Mouse (Mus musculus) left cerebral cortex, adult 2 months (tissue): ENCODE data around the gene Foxk1. TPM values are rescaled to one million over a fixed set of nuclear protein-coding genes. Genes with fewer than 3 reads are reported as not detected.

Experiments used
- DNase-seq, 2 experiments: peaks; one replicate each; pipeline ENCODE4 v3.0.0; 2021 to 2022; ENCODE audit warnings: low spot score in 2 of 2, mixed read lengths in 1 of 2; ENCODE audit errors: extremely low spot score in 1 of 2
- H3K27ac ChIP-seq: fragments of 200-600 bp; 2 replicates; pipeline ENCODE4 v1.8.1; 2022
- H3K4me3 ChIP-seq: fragments of 200-600 bp; 2 replicates; pipeline ENCODE4 v1.8.1; 2022
- CTCF ChIP-seq: fragments of 200-600 bp; IDR thresholded peaks from 2 replicates; pipeline ENCODE4 v1.8.1; 2022; ENCODE audit warnings: antibody characterized with exemption, mild to moderate bottlenecking, moderate library complexity
- intact Hi-C: fragments of 180-260 bp; cut with DNase I; formaldehyde crosslinking; loops from one replicate; pipeline ENCODE4 v1.15.1; 2025
- long read RNA-seq, 2 experiments: library from polyadenylated mRNA; stranded (forward); transcript quantifications; one replicate each; pipeline ENCODE4 v2.0.0; 2021; ENCODE audit warnings: borderline mapping rate in 2 of 2
- total RNA-seq, 2 experiments: library from RNA; stranded (reverse); gene quantifications; 2 replicates each; pipeline ENCODE4 v1.2.3; 2021

The Foxk1 gene
- 10 to 100 TPM; 40.4 to 46.1 TPM for total RNA-seq
- long read RNA-seq, experiment 1, full-length matches to known transcripts: 2 of 7 reads
- long read RNA-seq, experiment 1, partial matches to known transcripts: 0 of 7 reads
- long read RNA-seq, experiment 1, other reads (novel, unspliced or antisense): 5 of 7 reads
- long read RNA-seq, experiment 2, partial matches to known transcripts: 0 of 5 reads
- long read RNA-seq, experiment 2, other reads (novel, unspliced or antisense): 5 of 5 reads

DNA sequence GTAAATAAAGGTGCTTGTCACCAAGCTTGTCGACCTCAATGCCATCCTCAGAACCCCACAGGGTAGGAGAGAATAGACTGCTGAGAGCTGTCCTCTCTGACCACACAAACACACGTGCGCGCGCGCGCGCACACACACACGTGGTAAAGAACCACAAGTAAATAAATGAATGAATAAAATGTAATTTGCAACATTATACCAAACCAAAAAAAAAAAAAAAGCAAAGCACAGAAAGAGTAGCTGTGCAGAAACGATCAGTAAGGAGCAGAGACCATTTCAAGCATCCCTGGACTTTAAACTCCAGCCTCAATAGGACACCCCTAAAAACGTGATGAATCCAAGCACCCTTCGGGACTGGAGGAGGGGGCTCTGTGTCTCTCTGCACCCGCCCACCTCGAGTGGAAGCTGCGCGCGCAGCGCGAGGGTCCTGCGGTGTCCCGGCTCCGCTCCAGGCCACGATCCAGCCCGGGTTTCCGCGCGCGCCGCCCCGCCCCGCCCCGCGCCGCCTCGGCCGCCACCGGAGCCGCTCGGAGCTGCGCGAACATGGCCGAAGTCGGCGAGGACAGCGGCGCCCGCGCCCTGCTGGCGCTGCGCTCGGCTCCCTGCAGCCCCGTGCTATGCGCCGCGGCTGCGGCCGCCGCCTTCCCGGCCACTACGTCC, at the start of gene Foxk1:
TSS of gene Foxk1 (plus strand) at position 517 of the 660 bp plus-strand sequence.
- intact Hi-C loops: loop anchor here (1.0 to 2.0 kb wide), 2 partner anchors 34 to 48 kb away; no protein-coding TSS in a partner anchor
- DNase-seq: peak; percentile 96 to 99
- no peak for TF ChIP-seq CTCF
- Histone ChIP-seq H3K4me3 (peak within 1 kb of the TSS; percentile 93), H3K27ac (peak within 1 kb of the TSS; percentile 92)

DNA sequence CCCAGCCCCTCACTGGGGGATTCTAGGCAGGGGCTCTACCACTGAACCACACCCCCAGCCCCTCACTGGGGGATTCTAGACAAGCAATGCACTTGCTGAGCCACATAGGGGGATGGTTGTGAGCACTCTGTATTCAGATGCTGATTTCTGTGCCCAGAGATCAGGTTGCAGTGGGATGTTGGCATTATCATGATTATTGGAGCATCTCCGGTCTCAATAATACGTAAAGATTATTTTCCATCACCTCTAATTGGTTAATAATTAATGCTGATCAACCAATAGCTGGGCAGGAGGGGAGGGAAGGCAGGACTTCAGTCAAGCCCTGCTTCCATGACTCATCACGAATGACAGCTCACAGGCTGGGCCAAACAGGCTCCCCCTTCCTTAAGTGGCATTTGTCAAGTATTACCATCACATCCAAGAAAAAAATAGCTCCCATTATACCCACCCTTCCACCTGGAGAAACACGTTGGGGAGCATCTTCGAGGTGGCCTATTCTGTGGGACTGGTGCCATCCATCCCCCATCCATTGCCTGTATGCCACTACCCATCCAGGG, 48.9 kb upstream of the Foxk1 start:
- H3K27ac ChIP-seq: no peak overlapping the region
- no peak overlapping the region for H3K4me3 ChIP-seq
- TF ChIP-seq CTCF: no peak
- no peak for DNase-seq
- intact Hi-C loops: no loop called here

DNA sequence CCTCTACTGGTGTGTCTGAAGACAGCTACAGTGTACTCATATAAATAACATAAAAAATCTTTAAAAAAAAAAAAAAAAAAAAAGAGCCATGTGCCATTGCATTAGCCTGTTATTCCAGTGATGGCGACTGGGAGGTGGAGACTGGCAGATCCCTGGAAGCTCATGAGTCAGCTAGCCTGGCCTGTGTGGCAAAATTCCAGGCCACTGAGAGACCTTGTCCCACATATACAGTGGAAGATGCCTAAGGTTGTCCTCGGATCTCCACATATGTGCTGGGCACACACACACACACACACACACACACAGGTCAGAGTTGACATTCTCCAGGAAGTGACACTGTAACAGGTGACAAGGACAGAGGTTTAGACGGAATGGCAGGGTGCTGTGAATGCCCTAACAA, 46.2 kb upstream of the Foxk1 start:
- DNase-seq: no peak
- intact Hi-C loops: no loop called here
- H3K27ac ChIP-seq: no peak overlapping the region

DNA sequence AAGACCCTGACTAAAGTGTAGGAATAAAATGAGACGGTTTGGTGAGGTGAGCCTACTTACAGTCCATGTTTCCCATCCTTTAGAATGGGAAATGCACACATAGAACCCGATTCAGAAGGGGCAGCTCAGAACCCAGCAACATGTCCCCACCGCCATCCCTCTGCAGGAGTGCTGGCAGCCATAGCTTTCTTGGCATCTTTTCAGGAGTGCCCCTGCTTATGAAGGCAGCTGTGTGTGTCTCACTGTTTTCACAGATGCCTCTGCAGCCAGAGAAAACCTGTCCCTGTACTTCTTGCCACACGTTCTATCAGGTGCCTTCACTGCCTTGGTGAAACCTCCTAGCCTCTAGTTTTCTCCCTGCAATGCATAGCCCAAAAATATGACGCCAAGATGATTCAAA, 40.1 kb upstream of the Foxk1 start:
- intact Hi-C loops: no loop called here

More for the DNA sequence above, 46.2 kb upstream of the Foxk1 start:
- no peak for TF ChIP-seq CTCF
- H3K4me3 ChIP-seq: no peak overlapping the region

DNA sequence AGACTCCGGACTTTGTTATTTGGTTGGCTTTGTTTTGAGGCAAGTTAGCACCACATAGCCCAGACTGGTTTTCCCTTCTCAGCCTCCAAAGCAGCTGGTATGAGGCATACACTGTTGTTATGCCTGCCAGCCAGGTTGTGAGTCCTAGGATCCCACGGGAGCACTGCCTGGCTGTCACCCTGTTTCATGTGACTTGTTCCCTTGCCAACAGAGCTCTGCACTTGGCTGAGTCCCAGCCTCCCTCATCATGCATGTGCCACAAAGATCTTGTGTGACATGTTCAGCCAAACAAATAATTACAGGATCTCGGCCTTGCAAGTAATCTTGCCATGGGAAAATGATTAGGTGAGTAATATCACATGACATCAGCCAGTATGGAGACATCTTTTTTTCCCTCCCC, 38.4 kb upstream of the Foxk1 start:
- H3K27ac ChIP-seq: no peak overlapping the region
- no peak for DNase-seq
- intact Hi-C loops: no loop called here
- no peak overlapping the region for H3K4me3 ChIP-seq
- no peak for TF ChIP-seq CTCF

More for the DNA sequence above, 40.1 kb upstream of the Foxk1 start:
- TF ChIP-seq CTCF: no peak
- no peak for DNase-seq
- Histone ChIP-seq H3K4me3 (no peak overlapping the region), H3K27ac (no peak overlapping the region)

DNA sequence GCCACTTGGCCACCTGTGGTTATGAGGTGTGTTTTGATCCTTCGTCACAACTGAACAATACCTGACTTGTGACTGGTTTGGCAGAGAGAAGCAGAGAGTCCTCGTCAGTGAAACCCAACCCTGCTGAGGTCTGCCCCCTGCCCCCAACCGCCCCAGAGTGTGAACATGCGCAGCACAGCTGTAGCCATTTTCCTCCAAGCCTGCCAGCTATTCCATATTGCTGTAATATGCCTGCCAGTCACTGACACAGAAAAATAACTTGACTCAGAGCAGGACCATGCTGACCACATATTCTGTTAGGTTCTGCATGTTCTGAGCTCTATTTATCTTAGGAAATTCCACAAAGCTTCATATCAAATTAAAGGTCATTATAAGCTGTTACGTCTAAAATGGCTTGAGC, 37.2 kb upstream of the Foxk1 start:
- H3K27ac ChIP-seq: no peak overlapping the region
- intact Hi-C loops: no loop called here

DNA sequence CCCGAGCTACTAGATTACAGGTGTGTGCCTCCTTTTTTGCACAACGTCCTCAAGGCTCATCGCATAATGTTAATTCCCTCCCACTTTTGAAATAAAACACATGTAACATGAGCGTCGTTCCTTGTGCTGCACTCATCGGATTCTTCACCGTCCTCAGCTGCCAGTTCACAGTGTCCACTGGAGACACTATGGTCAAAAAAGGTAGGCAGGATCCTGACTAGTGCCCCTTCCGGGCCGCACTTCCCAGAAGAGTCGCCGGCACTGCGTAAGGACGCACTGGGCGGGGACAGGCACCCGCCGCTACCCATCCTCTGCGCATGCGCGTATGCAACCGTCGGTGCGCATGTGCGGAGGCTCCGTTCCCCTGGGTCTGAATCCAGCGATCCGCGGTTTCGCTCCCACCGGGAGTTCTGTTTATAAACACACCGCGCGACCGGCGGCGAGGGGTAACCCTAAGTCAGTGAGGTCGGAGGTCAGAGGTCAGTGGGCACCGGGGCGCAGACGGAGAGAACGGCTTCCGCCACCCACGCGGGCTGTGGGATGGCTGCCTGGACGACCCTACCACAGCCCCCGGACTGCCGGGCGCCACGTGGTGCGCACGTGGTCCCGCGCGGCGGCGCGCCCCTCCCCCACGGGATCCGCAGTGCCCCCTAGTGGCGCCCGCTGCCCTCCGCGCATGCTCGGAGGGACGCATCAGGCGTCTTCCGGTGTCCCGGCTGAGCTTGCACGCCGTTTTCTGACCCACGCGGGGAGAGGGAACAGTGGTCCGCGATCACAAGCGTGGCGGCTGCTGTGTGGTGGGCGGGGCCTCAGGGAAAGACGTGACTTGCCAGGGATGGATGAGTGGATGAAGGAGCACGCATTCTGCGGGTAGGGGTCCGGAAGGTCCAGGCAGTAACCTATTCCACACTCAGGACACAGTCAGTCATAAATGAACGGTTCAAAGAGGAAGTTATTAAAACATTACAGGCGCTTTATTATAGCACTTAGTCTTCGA, 33.9 kb upstream of the Foxk1 start:
- intact Hi-C loops: loop anchor here (1.0 to 2.0 kb wide), 3 partner anchors 34 to 81 kb away; partner anchors contain the start of gene Foxk1

More for the DNA sequence above, 37.2 kb upstream of the Foxk1 start:
- DNase-seq: no peak
- H3K4me3 ChIP-seq: no peak overlapping the region
- no peak for TF ChIP-seq CTCF

DNA sequence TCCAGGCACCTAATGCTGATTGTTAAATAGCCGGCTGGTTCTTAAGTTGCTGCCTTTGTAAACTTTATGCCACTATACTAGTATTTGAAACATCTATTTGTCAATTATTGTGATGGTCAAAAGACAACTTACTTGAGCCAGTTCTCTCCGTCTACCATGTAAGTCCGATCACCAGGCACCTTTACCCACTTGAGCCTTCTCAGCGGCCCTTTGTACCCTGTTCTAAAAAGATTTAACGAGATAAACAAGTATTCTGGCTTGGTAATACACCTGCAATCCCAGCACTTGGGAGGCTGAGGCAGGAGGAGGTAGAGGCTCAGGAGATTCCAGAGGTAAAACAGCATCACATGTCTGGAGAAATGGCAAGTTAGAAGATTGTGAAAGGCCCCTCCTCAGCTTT, 33.2 kb upstream of the Foxk1 start:
- no peak for TF ChIP-seq CTCF
- intact Hi-C loops: no loop called here
- Histone ChIP-seq H3K27ac (peak overlapping the region; percentile 89), H3K4me3 (peak overlapping the region; percentile 76)
- DNase-seq: no peak

More for the DNA sequence above, 33.9 kb upstream of the Foxk1 start:
- DNase-seq: peak; percentile 99 to 100
- peak; percentile 86 for TF ChIP-seq CTCF
- Histone ChIP-seq H3K4me3 (peak overlapping the region; percentile 76), H3K27ac (peak overlapping the region; percentile 89)

DNA sequence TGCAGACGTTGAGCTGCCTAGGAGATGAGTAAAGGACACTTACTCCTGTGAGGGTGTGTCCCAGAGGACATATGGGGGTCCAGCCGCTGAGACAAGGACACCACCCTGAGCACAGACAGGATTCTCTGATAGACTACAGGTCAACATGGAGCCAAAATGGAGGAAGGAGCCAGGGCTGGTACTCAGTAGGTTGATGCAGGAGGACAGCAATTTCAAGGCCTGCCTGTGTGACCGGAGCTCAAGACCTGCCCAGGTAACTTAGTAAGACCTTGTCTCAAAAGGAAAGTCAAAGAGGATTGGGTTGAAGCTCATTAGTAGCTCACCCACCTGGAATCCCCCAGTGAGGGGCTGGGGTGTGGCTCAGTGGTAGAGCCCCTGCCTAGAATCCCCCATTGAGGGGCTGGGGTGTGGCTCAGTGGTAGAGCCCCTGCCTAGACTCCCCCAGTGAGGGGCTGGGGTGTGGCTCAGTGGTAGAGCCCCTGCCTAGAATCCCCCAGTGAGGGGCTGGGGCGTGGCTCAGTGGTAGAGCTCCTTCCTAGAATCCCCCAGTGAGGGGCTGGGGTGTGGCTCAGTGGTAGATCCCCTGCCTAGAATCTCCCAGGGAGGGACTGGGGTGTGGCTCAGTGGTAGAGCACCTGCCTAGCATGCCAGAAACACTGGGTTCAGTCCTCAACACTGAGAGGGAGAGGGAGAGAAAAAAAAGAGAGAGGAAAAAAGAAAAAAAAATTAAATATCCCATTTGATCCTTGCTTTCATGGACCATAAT, 30.7 kb upstream of the Foxk1 start:
- H3K27ac ChIP-seq: no peak overlapping the region

DNA sequence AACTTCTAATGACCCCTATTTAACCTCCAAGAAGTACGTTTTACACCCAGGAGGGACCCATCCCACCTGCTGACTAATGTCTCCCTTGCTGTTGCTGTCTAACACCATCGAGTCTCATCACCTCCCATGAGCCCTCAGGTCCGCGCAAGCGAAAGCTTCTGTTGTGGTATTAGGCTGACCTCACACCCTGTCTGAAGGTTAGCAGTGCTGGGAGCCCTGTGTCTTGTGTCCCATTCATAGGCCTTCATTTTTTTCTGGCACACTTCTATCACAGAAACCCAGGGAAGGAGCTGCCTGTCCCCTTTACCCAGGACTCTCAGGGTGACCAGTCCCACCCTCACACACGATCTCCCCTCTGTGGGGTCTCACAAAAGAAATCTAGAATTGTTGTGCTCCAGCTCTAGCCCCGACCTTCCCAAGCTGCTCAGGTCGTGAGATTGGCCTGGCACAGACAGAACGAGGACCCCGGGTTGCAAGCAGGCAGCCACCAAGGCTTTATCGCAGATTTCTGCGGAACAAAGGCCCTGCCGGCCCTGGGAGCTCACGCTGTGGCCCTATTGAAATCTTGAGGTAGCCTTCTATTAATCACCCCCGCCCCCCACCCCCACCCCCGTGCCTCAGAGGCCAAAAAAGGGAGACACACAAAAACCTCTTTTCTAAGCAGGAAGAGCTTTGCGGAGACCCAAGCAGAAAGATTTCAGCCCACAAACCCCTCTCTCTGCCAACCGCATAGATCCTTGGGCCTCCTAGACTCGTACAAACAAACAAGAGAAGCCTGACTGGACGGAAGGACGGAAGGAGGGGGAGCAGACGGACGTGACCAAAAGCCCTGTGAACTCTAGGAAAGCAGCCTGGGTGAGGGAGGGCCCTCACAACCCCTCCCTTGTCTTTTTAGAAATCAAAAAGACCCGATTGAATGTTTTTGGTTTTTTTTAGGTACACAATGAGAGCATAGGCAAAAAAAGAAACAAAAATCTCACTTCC, 29.8 kb upstream of the Foxk1 start:
- Histone ChIP-seq H3K4me3 (no peak overlapping the region), H3K27ac (no peak overlapping the region)
- intact Hi-C loops: no loop called here
- TF ChIP-seq CTCF: no peak
- DNase-seq: no peak

More for the DNA sequence above, 30.7 kb upstream of the Foxk1 start:
- intact Hi-C loops: no loop called here
- no peak overlapping the region for H3K4me3 ChIP-seq
- no peak for DNase-seq
- TF ChIP-seq CTCF: no peak
